Mouse (Mus musculus): ENCODE measurements at regions not wholly inside any gene's neighbourhood (a gene's known extent, or its start where the extent isn't known, plus 50 kb on each side); places are given as distances from the start of the nearest gene placed in this dataset.

GRCm38 (mm10) chr6:31897001-31897400 is 153.0 kb upstream of the 1700012A03Rik start:
- TF ChIP-seq POLR2A (IDR thresholded peaks at IDR 0.05; ENCODE audit: borderline replicate concordance, control insufficient read depth, low read depth, low read length) = no peak
- TF ChIP-seq CTCF (IDR thresholded peaks at IDR 0.05; ENCODE audit: control insufficient read depth, insufficient read depth, low read length) = no peak

All from bone marrow, adult 2 months (tissue).